ENCODE assay signal across 8 mouse cellular contexts in genomic region chr3:35931896-35932727, GRCm38 (mm10). TPM values are rescaled to one million over a fixed set of nuclear protein-coding genes. Genes with fewer than 3 reads are reported as not detected.
A peak's percentile ranks its signal among the peaks of the same experiment; 100 is the strongest.
DNase-seq lines count a peak whose midpoint lies in the region; ATAC-seq and TF ChIP-seq lines count a peak whose summit lies in the region.

No protein-coding gene starts in this region.

- peaks cover 66% of the 10 kb centered on the region for H3K4me1 ChIP-seq in megakaryocyte, embryonic 14.5 days

- intact Hi-C loops in left cerebral cortex, postnatal 25 days (cut with DNase I) = loop anchor here (5.0 to 10.0 kb wide), 2 partner anchors 70 to 177 kb away; partner anchors contain the start of genes Atp11b and Mccc1

- TF ChIP-seq CTCF in Patski (IDR thresholded peaks at IDR 0.05) = no peak

- POLR2A ChIA-PET in Patski (lab: Charles Lee) = interaction anchor here (1.1 to 1.4 kb wide), 3 partner anchors 9 to 178 kb away, joined by 3 to 4 read pairs (median 3); no protein-coding TSS in a partner anchor

- peaks cover 28% of the 10 kb centered on the region for H3K36me3 ChIP-seq in megakaryocyte, embryonic 14.5 days (replicated peaks; ENCODE audit: low read length)

- peak overlapping the region; percentile 98 for H3K4me3 ChIP-seq in megakaryocyte, embryonic 14.5 days (replicated peaks)

- in situ Hi-C loops in Patski (cut with MboI; ENCODE audit: low pct_unique_long_range_greater_than_20kb) = loop anchor here (25.0 kb wide), 1 partner anchor 1895 kb away; no protein-coding TSS in a partner anchor

- CTCF ChIA-PET in Patski (lab: Charles Lee) = interaction anchor here (0.7 to 1.0 kb wide), 2 partner anchors 9 to 28 kb away, joined by 3 read pairs; no protein-coding TSS in a partner anchor

- H3K27me3 ChIP-seq in Patski = no peaks in the 10 kb centered on the region
- H3K27me3 ChIP-seq in megakaryocyte, embryonic 14.5 days (replicated peaks) = no peaks in the 10 kb centered on the region

- H3K9me3 ChIP-seq in megakaryocyte, embryonic 14.5 days = no peaks in the 10 kb centered on the region

- peak; percentile 73 for ATAC-seq in Patski

- DNase-seq in Patski (ENCODE audit: low read depth, low spot score) = no peak
- peak; percentile 60 for DNase-seq in cerebellum, postnatal 36 days
- peak; percentile 14 to 26 for DNase-seq in gastrocnemius, adult 8-10 months (ENCODE audit: low spot score in 2 of 2)
- peak; percentile 49 for DNase-seq in hindlimb bud, embryonic 11.5 days (ENCODE audit: extremely low spot score, low read depth, low spot score)
- DNase-seq in left cerebral cortex, postnatal 25 days (ENCODE audit: low spot score in 2 of 2) = peak; percentile 31 to 51
- DNase-seq in right cerebral cortex, postnatal 10 days (ENCODE audit: low spot score in 2 of 2) = peak; percentile 42 to 47
- peak; percentile 35 for DNase-seq in urinary bladder, postnatal 25 days (ENCODE audit: low spot score)

RNA-seq across cellular contexts. Expression of gene Dcun1d1, which starts 5.1 kb away (rescaled TPM):
- polyA plus RNA-seq in Patski (2021) = 72.5 TPM
- total RNA-seq in gastrocnemius, adult 8-10 months (2022) = 10 to 100 TPM; 83.7 to 88.8 (median 84.8) TPM
- 10 to 100 TPM; 71.0 to 77.6 TPM for total RNA-seq in left cerebral cortex, postnatal 25 days (2021)
- polyA plus RNA-seq in megakaryocyte, embryonic 14.5 days (2012; ENCODE audit: insufficient read depth, low replicate concordance) = 1.3 and 2.5 TPM in 2 replicates
